Mouse (Mus musculus): ENCODE measurements at regions not wholly inside any gene's neighbourhood (a gene's known extent, or its start where the extent isn't known, plus 50 kb on each side); places are given as distances from the start of the nearest gene placed in this dataset.
A peak's percentile ranks its signal among the peaks of the same experiment; 100 is the strongest.

- DNase-seq (ENCODE audit: low read depth): no peak
Observed at GRCm38 (mm10) chr15:97620261-97620660, 85.4 kb downstream of the Rpap3 start.

GRCm38 (mm10) chr15:97619764-97620163 is 85.9 kb downstream of the Rpap3 start:
- no peak for DNase-seq (ENCODE audit: low read depth)

- DNase-seq (ENCODE audit: low read depth): peak; percentile 57
Observed at GRCm38 (mm10) chr15:97612325-97612724, 93.3 kb downstream of the Rpap3 start.

- DNase-seq (ENCODE audit: low read depth): no peak
Observed at GRCm38 (mm10) chr15:97610767-97611166, 94.9 kb downstream of the Rpap3 start.

- no peak for DNase-seq (ENCODE audit: low read depth)
Observed at GRCm38 (mm10) chr15:97609496-97609895, 96.1 kb downstream of the Rpap3 start.

GRCm38 (mm10) chr15:97608651-97609050 is 97.0 kb downstream of the Rpap3 start:
- no peak for DNase-seq (ENCODE audit: low read depth)

GRCm38 (mm10) chr15:97607617-97608206 is 97.9 kb downstream of the Rpap3 start:
- DNase-seq (ENCODE audit: low read depth): no peak

- DNase-seq (ENCODE audit: low read depth): peak; percentile 79
Observed at GRCm38 (mm10) chr15:97606630-97607381, 98.8 kb downstream of the Rpap3 start.

GRCm38 (mm10) chr15:97606232-97606629 is 99.4 kb downstream of the Rpap3 start:
- DNase-seq (ENCODE audit: low read depth): no peak

GRCm38 (mm10) chr15:97605791-97606190 is 99.8 kb downstream of the Rpap3 start:
- DNase-seq (ENCODE audit: low read depth): peak; percentile 66

GRCm38 (mm10) chr15:97603492-97603891 is 102.1 kb downstream of the Rpap3 start:
- peak; percentile 51 for DNase-seq (ENCODE audit: low read depth)

GRCm38 (mm10) chr15:97598270-97598669 is 107.4 kb downstream of the Rpap3 start:
- no peak for DNase-seq (ENCODE audit: low read depth)

- DNase-seq (ENCODE audit: low read depth): no peak
Observed at GRCm38 (mm10) chr15:97596514-97597081, 109.0 kb downstream of the Rpap3 start.

GRCm38 (mm10) chr15:97595284-97595796 is 110.3 kb downstream of the Rpap3 start:
- DNase-seq (ENCODE audit: low read depth): no peak

GRCm38 (mm10) chr15:97593781-97594600 is 111.6 kb downstream of the Rpap3 start:
- DNase-seq (ENCODE audit: low read depth): no peak

- no peak for DNase-seq (ENCODE audit: low read depth)
Observed at GRCm38 (mm10) chr15:97592786-97593185, 112.8 kb downstream of the Rpap3 start.

GRCm38 (mm10) chr15:97591406-97591805 is 114.2 kb downstream of the Rpap3 start:
- no peak for DNase-seq (ENCODE audit: low read depth)

- peak; percentile 39 for DNase-seq (ENCODE audit: low read depth)
Observed at GRCm38 (mm10) chr15:97590732-97591292, 114.8 kb downstream of the Rpap3 start.

- no peak for DNase-seq (ENCODE audit: low read depth)
Observed at GRCm38 (mm10) chr15:97587571-97588205, 117.9 kb downstream of the Rpap3 start.

GRCm38 (mm10) chr15:97581724-97582154 is 123.9 kb downstream of the Rpap3 start:
- DNase-seq (ENCODE audit: low read depth): peak; percentile 88

GRCm38 (mm10) chr15:97580726-97581125 is 124.9 kb downstream of the Rpap3 start:
- peak; percentile 62 for DNase-seq (ENCODE audit: low read depth)
